ENCODE assay signal across 1 mouse cellular context in genomic region chr1:59236856-59237441, GRCm38 (mm10).
A peak's percentile ranks its signal among the peaks of the same experiment; 100 is the strongest.
TF ChIP-seq lines count a peak whose summit lies in the region.

Gene Als2, minus strand, starts transcription at chr1:59237231.

TF ChIP-seq in CH12.LX, 34 proteins besides CTCF, POLR2A, EP300 and RAD21 (continued from another document):
- no peak for TF ChIP-seq RCOR1 (conservative IDR thresholded peaks at IDR 0.05; ENCODE audit: low read depth, low read length)
- TF ChIP-seq JUND (conservative IDR thresholded peaks at IDR 0.05; ENCODE audit: low read depth, low read length): no peak
- TF ChIP-seq KAT2A (IDR thresholded peaks at IDR 0.05; ENCODE audit: insufficient replicate concordance, low read length): 0 out of 2 replicates have a peak, but pooled peaks have one; percentile 30
- TF ChIP-seq USF2 (conservative IDR thresholded peaks at IDR 0.05; ENCODE audit: low read depth, low read length): no peak
- peak; percentile 3; the same call in 1 of the 2 replicates for TF ChIP-seq ELF1 (IDR thresholded peaks at IDR 0.05; ENCODE audit: low read depth, low read length)
- TF ChIP-seq MYC (IDR thresholded peaks at IDR 0.05; ENCODE audit: low read depth, low read length): no peak
- no peak for TF ChIP-seq CHD2 (IDR thresholded peaks at IDR 0.05; ENCODE audit: low read length)
- TF ChIP-seq ZNF384 (IDR thresholded peaks at IDR 0.05; ENCODE audit: low read depth, low read length): no peak
- TF ChIP-seq NRF1 (IDR thresholded peaks at IDR 0.05; ENCODE audit: low read depth, low read length): no peak
- TF ChIP-seq TBP (conservative IDR thresholded peaks at IDR 0.05; ENCODE audit: low read depth, low read length): no peak
- TF ChIP-seq PAX5 (IDR thresholded peaks at IDR 0.05; ENCODE audit: low read length): no peak
- TF ChIP-seq UBTF (IDR thresholded peaks at IDR 0.05; ENCODE audit: low read depth, low read length): no peak
- TF ChIP-seq ZKSCAN1 (IDR thresholded peaks at IDR 0.05; ENCODE audit: borderline replicate concordance, low read depth, low read length): no peak
